Mouse (Mus musculus): ENCODE measurements around the gene Rnf144a.
A peak's percentile ranks its signal among the peaks of the same experiment; 100 is the strongest.

DNA sequence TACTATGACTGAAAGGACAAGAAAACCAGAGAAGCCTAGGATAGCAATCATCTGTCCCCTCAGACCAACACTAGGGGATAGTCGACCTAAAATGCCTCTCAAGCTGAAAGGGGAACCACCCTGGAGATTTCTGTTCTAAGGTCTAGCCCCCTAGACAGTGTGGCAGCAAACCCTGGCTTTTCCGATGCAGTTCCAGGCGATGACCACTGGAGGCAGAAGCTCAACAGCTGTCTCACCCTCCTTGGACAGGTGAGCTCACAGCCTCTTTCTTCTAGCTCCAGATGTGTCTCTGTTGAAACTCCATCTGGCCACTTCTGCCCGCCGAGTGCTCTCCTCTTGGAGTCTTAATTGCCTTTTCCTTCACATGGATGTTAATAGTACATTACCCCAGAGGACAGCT, 100.1 kb downstream of the Rnf144a start:
- no peak for TF ChIP-seq POLR2A (IDR thresholded peaks at IDR 0.05; ENCODE audit: low read depth, low read length)
- TF ChIP-seq CTCF (IDR thresholded peaks at IDR 0.05; ENCODE audit: extremely low read depth, insufficient read length, insufficient replicate concordance, low read depth, low read length) = peak; percentile 64; the same call in 1 of the 2 replicates

All from small intestine, adult 2 months (tissue).